Mouse (Mus musculus) mouse trophoblast stem cell (cell line): ENCODE measurements around the gene Adipor2.

ENCODE experiments used
- in situ Hi-C, 2 experiments: fragments of 300-500 bp; cut with MseI, MboI; formaldehyde crosslinking; loops; 2 replicates in 1 of 2; 3 replicates in 1 of 2; pipeline ENCODE4 v1.15.1; 2025

Gene Adipor2

GRCm38 (mm10) chr6:119350703-119351198 lies 66.8 kb downstream of the Adipor2 start:
- in situ Hi-C loops = no loop called here

- in situ Hi-C loops = loop anchor here (5.0 to 10.0 kb wide), 2 partner anchors 126 to 233 kb away; no protein-coding TSS in a partner anchor
Observed at GRCm38 (mm10) chr6:119348234-119348633, 69.3 kb downstream of the Adipor2 start.

GRCm38 (mm10) chr6:119347813-119348212 lies 69.7 kb downstream of the Adipor2 start:
- in situ Hi-C loops = loop anchor here (5.0 to 10.0 kb wide), 2 partner anchors 126 to 233 kb away; no protein-coding TSS in a partner anchor

GRCm38 (mm10) chr6:119346257-119346656 lies 71.2 kb downstream of the Adipor2 start:
- in situ Hi-C loops = loop anchor here (5.0 to 10.0 kb wide), 2 partner anchors 124 to 231 kb away; no protein-coding TSS in a partner anchor

- in situ Hi-C loops = loop anchor here in 1 of 2 experiments (10.0 kb wide), 1 partner anchor 227 kb away; no protein-coding TSS in a partner anchor
Observed at GRCm38 (mm10) chr6:119341409-119341808, 76.1 kb downstream of the Adipor2 start.

GRCm38 (mm10) chr6:119338121-119338912 lies 79.2 kb downstream of the Adipor2 start:
- in situ Hi-C loops = no loop called here

- in situ Hi-C loops = no loop called here
Observed at GRCm38 (mm10) chr6:119337287-119337686, 80.2 kb downstream of the Adipor2 start.

- in situ Hi-C loops = no loop called here
Observed at GRCm38 (mm10) chr6:119336124-119336523, 81.4 kb downstream of the Adipor2 start.

GRCm38 (mm10) chr6:119333831-119334230 lies 83.7 kb downstream of the Adipor2 start:
- in situ Hi-C loops = no loop called here

- in situ Hi-C loops = no loop called here
Observed at GRCm38 (mm10) chr6:119333202-119333601, 84.3 kb downstream of the Adipor2 start.

- in situ Hi-C loops = no loop called here
Observed at GRCm38 (mm10) chr6:119332111-119332510, 85.4 kb downstream of the Adipor2 start.

GRCm38 (mm10) chr6:119330506-119330905 lies 87.0 kb downstream of the Adipor2 start, which contains the start of gene Lrtm2:
TSS of gene Lrtm2 (minus strand) at chr6:119330766.
- in situ Hi-C loops = no loop called here

- in situ Hi-C loops = no loop called here
Observed at GRCm38 (mm10) chr6:119329936-119330335, 87.6 kb downstream of the Adipor2 start.

GRCm38 (mm10) chr6:119329215-119329714 lies 88.2 kb downstream of the Adipor2 start:
- in situ Hi-C loops = no loop called here

- in situ Hi-C loops = no loop called here
Observed at GRCm38 (mm10) chr6:119328521-119329115, 88.9 kb downstream of the Adipor2 start.

- in situ Hi-C loops = no loop called here
Observed at GRCm38 (mm10) chr6:119326541-119326940, 91.0 kb downstream of the Adipor2 start.

- in situ Hi-C loops = no loop called here
Observed at GRCm38 (mm10) chr6:119325978-119326377, 91.5 kb downstream of the Adipor2 start.

- in situ Hi-C loops = no loop called here
Observed at GRCm38 (mm10) chr6:119324776-119325175, 92.7 kb downstream of the Adipor2 start.

GRCm38 (mm10) chr6:119321752-119322151 lies 95.8 kb downstream of the Adipor2 start:
- in situ Hi-C loops = no loop called here

- in situ Hi-C loops = no loop called here
Observed at GRCm38 (mm10) chr6:119320481-119320880, 97.0 kb downstream of the Adipor2 start.

GRCm38 (mm10) chr6:119319358-119319757 lies 98.1 kb downstream of the Adipor2 start:
- in situ Hi-C loops = no loop called here

- in situ Hi-C loops = no loop called here
Observed at GRCm38 (mm10) chr6:119318732-119319131, 98.8 kb downstream of the Adipor2 start.
